Mouse (Mus musculus): ENCODE results near the gene Erich4.
A peak's percentile ranks its signal among the peaks of the same experiment; 100 is the strongest.

Gene Erich4

DNA sequence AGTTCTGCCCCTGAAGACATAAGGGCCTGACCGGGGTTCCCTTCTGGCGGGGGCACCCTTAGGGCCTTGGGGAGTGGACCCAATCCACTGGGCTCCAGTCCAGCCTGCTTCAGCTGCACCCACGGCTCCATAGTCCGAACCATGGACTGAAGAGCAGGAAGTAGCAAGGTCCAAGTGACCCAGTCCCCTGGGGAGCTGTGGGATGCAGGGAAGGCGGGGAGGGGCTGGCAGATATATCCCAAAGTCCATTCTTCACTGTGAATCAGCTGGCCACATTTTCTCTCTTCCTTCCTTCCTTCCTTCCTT, at the start of gene Erich4:
Erich4 (minus strand) TSS at position 187 of the 306 bp plus-strand sequence.
- no peak for DNase-seq (ENCODE audit: low read depth)

DNA sequence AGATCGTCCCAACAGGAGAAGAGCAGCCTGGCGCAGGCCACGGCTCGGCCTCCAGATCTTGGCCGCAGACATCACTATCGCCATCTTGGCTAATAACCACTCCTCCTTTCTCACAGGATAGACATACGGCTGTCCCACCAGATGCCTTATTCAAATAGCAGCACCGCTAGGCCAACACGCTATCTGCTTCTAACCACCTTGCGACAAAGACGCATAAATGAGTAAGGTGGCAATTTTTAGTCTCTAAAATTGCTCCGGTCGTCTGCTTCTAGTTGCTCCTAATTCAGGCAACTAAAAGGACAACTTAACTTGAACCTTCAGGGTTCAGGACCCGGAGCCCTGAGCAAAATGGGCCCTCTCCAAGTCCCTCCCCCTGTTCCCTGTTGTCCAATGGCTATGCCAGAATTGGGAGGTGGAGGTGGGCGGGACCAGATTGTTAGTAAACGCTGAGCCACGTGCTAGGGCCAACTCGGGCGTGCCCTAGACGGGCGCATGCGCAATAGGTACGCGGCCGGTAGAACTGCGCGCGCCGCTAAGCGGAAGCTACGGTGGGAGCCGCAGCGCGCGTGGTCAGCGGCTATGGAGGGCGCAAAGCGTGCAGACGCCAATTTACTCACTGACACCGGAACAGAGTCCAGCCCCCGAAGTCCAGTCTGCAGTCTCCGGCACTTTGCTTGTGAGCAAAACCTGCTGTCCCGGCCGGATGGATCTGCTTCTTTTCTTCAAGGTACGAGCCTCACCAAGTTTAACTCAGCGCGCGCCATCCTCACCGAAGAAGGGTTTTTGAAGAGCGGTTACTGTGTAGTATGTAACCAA, 43.2 kb upstream of the Erich4 start, which contains the start of the genes Bckdha and Exosc5:
Bckdha (minus strand) TSS at position 325 of the 816 bp plus-strand sequence.
Exosc5 (plus strand) TSS at position 508 of the 816 bp plus-strand sequence.
- peak; percentile 100 for DNase-seq (ENCODE audit: low read depth)

DNA sequence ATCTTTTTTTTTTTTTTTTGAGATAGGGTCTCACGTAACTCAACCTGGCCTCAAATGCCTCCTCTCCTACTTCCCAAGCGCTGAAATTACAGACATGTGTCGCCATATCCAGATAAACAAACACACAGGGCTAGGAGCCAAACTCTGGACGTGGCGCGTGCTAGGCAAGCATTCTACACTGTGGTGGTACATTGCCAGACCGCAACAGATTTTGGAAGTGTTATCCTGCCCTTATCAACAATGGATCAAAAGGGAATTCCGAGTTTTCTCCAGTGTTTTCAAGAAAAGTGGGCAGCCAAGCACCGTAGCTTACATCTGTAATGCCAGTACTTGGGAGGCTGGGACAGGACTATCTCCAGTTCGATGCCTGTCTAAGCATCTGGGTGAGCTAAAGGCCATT, 42.1 kb upstream of the Erich4 start:
- no peak for DNase-seq (ENCODE audit: low read depth)

DNA sequence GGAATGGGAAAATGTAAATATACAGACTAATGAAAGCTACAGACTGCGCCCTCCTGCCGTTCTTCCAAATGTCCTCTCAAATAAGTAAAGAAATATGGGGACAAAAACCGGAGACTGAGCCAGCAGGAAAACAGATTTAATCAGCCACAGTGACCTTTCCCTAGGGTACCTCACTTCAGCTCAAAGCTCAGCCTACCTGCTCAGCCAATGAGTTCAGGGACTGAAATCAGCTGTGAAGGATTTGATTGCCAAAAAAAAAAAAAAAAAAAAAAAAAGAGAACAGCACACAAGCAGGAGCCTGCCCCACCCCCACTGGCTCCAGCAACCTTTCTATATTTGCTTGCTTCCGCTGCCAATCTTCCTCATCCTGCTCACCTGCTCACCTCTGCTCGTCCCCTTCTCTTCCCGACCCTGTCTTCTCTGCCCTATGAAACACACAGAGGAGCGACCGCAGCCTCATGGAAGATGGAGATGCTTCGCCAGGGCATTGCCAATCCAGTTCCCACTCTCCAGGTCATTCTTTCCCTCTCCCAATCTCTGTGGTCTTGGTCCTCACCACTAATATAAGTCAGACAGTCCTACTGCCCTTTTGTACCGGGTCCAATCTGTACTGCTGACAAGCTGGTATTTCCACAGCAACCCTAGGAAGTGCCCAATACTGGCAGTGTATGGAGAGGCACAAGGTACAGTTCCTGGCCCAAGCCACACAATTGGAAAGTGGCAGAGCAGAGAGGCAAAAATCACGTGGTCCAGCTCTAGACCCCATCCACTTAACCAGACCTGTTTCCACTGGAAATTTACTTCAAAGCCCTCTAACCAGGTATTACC, 40.1 kb upstream of the Erich4 start:
- DNase-seq (ENCODE audit: low read depth): no peak

DNA sequence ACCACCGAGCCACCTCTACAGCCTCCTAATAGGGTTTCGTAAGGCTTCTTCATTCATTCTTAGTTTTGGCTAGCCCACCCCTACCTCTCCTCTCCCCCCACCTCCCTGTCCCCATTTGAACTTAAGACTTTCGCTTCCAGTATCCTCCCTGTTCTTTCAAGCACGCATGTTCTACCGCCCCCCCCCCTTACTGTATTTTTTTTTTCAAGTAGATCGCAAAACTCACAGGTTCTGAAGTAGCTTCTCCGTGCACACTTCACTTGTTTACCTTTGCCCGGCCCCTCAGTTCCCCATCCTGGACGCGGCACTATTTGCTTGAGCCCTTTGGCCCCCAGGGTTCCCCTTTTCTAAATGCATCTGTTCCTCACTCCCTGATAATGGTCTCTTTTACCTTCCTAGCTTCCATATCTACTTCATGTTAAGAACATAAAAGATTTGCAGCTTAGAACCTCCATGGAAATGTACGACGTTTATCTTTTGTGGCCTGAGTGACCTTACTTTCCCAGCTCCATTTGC, 36.6 kb upstream of the Erich4 start:
- no peak for DNase-seq (ENCODE audit: low read depth)

DNA sequence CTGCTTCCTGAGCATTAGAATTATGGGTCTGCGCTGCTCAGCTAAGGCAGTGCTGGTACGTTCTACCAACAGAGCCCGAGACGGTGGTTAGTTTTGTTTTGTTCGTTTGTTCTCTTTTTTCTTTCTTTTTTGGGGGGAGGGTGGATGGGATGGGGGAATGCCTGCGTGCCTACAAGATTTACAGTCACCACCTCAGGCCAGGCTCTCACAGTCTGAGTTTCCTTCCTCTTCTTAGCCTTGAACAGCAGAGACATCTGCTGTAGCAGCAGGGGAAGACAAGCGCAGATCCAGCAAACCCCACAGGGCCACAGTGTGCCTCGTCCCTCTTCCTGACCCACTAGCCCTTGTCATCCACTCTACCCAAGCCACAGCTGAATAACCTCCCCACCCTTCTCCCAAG, 35.6 kb upstream of the Erich4 start:
- DNase-seq (ENCODE audit: low read depth): no peak

DNA sequence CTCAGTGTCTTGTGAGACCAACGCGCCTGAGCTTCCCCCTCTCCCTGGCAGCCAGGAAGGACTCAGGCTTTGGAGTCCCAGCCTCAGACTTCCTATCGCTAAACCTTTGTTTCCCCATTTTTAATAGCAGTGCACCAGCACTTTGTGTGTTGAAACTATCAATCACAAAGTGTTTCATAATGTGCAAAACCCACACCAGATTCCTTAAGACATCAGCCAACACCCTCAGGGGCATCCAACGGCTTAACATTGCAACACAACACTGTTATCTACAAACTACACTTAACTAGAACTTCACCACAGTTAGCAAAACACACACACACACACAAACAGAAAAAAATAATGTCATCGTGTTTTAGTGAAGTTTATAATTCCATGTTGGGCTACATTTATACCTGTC, 34.1 kb upstream of the Erich4 start:
- no peak for DNase-seq (ENCODE audit: low read depth)

DNA sequence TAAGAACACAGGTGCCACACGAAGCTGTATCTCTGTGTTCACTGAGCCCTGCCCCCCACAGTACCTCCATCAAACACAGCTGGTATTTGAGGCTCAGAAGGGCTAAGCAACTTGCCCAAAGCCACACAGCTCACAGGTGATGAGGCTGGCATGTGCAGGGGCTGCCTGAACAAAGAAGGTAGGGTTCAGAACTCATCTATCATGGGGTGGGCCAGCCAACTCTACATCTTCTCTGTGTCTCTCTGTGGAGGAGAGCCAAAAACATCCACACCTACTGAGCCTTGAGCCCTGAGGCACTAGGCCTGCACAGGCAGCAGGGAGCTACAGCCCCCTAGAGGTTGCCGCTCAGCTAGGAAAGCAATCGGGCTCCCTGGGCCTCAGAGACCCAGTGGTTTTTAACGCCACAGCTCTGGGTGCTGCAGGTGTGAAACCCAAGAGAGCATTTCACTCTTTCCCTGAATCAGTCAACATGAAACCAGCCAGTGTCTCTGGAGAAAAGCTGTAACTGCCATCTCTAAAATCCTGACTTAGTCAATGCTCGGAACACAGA, 32.0 kb upstream of the Erich4 start:
- no peak for DNase-seq (ENCODE audit: low read depth)

DNA sequence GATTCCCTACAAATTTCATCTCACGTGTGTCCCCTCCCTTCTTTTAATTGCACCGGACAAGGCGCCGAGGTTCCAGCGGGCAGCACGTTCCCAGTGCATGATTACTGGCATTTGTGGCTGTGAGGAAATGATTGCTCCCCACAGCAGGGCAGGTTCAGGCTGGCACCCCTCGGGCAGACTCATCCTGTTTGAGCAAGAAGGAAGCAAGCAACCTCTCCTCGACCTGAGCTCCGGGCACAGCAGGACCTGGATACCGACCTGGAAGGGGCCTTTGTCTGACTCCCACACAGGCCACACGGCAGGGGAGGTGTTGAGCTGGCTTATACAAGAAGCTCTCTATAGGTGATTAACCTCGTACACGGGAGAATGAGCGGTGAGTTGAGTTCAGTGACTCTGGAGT, 29.4 kb upstream of the Erich4 start:
- DNase-seq (ENCODE audit: low read depth): no peak

DNA sequence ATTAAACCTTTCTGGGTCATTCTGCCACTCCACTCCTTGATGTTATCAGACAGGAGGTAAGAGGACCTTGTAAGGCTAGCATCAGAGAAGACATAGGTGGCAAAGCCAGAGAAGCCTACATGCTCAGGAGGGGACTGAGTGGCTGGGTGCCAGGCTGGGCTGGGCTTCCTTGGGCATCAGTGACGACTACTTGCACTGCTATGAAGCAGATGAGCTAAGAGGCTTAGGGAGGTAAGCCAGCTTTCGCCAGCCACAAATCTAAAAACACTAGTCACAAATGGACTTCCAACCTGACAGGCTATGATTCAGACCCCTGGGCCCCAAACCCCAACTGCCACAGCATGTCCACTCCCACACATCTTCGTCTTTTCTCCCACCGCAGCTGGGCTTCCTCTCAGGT, 28.9 kb upstream of the Erich4 start:
- DNase-seq (ENCODE audit: low read depth): no peak

DNA sequence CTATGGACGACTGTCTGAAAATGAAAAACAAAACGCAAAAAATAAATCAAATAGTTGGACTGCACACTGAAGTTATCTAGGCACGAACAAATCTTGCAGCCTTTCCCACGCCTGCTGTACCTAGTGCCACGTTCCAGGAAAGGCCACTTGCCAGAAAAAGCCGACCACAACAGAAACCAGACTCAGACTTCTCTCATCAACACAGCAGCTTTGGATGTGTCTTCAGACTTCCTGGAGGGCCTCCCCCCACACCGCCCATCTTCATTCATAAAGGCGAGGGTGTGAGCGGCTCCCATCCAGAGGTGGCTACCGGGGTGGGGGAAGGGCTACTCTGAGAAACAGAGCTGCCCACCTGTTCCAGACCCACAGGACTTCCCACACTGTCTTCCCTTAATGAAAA, 28.4 kb upstream of the Erich4 start:
- DNase-seq (ENCODE audit: low read depth): no peak

DNA sequence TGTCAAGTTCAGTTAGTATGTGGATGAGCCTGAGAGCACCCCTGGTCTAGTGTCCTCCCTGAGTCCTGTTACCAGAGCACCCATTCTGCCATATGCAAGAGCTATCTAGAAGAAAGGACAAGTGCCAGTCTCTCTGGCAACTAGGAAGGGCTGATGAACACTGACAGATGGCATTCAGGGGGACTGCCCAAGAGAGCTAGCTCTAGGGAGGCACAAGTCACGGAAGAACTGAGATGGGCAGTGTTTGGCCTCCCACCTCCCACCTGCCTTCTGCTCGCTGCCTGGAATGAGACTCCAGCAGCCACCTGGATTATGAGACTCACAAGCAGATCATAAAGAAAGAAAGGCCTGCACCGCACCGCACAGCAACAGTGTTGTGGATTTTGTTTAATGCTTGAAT, 24.1 kb upstream of the Erich4 start:
- no peak for DNase-seq (ENCODE audit: low read depth)

DNA sequence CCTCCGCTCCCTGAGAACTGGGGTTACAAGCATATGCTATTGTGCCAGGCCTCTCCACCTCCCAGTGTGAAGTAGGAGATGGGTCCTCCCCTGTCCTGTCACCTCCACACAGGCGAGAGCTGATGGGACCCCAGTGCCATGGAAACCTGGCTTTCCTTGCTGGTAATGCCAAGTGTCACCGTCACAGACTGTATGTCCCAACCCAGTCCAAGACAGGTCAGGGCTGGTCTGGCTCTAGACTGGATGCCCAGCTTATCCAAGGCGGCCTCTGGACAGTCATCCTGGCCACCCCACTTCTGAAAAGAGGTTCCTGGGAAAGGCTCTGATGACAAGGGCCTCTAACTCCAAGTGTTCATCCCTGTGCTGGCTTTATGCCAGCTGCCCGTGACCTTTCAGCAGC, 21.4 kb upstream of the Erich4 start:
- DNase-seq (ENCODE audit: low read depth): no peak

DNA sequence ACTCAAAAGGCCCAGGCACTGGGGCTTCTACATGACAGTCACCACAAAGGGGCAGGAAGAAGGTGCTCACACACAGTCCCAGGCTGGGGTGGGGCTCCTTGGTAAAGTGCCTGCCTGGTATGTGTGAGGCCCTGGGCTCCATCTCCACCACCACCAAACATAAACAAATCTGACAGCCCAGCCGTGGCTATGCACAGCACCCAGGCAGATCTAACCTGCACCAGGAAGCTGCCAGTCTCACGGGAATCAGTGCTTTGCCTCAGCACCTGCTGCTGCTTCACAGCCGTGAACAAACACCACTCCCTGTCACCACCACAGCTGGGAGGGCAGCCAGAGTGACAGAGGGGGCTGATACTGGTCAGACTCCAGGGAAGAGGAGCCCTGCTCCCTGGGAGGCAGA, 20.7 kb upstream of the Erich4 start:
- DNase-seq (ENCODE audit: low read depth): no peak

DNA sequence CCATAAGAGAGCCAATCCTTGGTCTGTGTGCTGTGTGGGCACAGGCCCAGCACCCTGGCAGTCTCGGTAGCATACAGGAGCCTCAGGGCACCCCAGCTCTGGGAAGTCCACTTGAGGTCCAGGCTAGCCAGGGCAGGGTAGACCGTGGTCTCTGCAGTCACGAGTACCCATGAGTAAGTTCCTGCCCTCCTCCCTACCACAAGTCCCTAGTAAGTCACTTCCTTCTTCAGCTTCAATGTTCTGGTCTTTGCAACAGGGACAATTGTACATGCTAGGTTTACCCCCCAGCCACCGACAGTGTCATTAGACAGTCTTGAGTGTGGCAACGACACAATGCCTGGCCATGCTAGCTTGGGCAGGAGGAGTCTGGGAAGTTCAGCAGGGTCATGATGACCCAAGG, 17.0 kb upstream of the Erich4 start:
- DNase-seq (ENCODE audit: low read depth): no peak

DNA sequence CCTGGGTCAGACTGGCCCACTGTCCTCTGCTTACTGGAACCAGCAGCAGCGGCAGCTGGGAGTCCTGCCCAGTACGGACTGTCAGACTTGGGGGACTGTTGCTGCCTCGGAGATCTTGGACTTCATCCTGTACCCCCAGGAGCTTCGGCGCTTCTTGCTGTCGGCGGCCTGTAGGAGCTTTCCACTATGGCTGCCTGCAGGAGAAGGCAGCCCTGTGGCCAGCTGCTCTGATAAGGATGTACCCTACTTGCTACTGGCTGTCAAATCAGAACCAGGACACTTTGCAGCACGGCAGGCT, 12.6 kb upstream of the Erich4 start:
- no peak for DNase-seq (ENCODE audit: low read depth)

DNA sequence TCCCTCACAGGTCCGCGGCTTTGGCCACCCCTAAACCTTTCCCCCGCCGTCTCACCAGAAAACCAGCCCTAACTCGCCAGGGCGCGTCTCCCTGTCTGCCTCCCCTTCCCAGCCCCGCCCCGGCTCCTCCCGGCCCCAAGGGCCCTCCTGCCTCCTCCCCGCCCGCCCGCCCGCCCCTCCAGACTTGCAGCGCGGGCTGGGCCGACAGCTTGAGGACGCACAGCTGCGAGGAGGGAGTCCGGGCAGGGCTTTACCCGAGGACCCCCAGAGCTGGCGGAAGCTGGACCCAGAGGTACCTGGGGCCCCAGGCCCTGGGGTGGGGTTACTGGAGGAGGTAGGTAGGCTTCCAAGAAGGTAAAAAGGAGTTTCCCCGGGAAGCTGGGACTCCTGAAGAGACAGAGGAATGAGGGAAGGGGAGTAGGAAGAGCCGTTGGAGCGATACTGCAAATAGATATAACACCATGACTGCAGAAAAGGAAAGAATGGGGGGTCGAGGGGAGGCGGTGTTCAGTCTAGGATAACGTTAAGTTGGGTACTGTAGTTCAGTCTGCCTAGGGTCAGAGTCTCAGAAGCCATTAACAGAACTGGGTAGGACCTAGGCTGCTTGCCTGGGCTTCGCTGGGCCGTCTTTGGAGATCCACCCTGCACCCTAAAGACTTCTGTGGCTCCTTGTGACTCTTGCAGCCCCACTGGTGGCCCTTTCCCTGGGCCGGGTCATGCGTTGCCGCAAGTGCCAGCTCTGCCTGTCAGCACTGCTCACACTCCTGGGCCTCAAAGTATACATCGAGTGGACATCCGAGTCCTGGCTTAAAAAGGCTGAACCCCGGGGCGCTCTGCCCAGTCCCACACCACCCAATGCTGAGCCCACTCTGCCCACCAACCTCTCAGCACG, 12.0 kb upstream of the Erich4 start:
- DNase-seq (ENCODE audit: low read depth): no peak

DNA sequence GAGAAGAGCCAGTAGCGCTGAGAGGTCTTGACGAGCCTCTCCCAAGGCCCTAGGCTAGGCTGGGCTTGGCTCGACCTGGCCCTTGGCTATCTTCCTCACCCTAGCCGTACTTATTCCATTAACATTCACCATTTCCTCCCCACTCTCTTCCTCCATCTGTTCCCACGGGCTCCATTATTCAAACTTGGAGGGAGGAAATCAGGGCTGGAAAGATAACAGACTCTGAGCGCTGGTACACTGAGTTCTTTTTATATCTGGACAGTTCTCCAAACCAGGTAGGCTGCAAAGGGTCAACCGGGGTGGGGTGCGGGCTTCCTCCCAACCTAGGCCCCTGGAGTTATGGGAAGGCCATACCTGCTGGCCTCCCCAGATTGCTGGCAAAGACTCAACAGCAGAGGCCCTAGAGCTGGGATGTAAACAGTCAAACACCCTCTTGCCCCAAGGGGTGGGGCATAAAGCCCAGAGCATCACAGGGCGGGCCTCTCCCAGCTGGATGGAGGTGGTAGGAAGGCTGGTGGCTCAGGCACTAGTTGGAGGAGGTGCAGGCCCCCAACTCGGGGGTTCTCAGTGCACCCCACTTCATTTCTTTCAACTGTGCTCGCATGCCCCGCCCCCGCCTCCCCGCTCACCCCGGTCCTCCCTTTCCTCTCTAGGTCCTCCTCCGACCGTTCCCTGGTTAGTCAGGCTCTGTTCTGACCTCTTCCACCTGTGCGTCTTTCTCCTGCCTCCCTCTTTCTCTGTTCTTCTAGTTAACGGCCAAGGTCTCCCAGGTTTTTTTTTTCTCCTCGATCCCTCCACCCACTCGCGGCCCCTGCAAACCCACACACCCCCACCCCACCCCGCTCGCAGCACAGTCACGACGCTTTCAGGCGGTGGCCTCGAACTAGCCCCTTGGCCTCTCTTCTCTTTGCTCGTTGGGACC, 11.1 kb upstream of the Erich4 start, which contains the start of gene B3gnt8:
B3gnt8 (plus strand) TSS at position 146 of the 922 bp plus-strand sequence.
- no peak for DNase-seq (ENCODE audit: low read depth)

DNA sequence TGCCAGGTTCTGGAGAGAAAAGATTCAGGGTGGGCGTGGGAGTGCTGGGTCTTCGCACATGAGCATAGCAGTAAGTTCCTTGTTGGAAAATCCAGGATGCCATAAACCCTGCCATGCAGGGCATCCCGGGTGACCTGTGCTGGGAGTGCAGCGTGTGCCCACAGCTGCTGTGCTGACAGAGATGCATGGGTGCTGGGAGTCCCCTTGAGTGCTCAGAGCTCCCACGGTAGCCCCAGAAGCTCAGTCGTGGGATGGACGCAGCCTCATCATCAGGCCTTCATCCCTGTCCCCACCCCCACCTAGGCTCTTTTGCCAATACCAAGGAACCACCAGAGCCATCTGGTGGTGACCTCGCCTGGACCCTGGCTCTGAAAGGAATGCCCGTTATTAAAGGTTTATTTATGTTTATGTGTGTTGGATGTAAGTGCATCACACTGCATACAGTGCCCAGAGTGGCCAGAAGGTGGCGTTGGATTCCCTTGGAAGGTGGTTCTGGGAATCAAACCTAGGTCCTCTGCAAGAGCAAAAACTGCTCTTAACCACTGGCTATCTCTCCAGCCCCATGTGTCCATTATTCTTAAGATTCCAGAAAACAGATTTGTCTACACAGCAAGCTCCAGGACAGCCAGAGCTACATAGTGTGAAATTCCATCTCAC, 10.0 kb upstream of the Erich4 start:
- peak; percentile 51 for DNase-seq (ENCODE audit: low read depth)

DNA sequence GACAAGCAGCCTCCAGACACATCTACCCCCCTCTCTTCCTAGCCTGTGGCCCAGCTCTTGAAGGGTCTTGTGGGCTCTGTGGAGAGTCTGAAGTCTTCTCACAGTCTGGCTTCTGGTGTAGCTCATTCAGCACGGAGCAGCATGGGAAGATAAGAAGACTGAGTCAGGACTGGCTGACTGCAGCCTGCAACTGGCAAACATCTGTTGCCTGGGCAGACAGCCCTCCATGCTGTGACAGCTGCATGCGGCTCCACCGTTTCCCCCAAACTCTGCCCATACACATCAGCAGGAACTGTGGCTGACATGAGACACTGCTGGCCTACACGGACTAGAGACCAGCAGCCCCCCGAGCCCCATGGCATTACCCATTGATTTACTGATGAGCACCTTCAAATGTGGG, 9.2 kb upstream of the Erich4 start:
- DNase-seq (ENCODE audit: low read depth): no peak
